Mouse (Mus musculus): ENCODE results near the gene Hoxd12. TPM values are rescaled to one million over a fixed set of nuclear protein-coding genes. Genes with fewer than 3 reads are reported as not detected.

Hoxd12 gene
- polyA plus RNA-seq, 1 experiment = not detected

DNA sequence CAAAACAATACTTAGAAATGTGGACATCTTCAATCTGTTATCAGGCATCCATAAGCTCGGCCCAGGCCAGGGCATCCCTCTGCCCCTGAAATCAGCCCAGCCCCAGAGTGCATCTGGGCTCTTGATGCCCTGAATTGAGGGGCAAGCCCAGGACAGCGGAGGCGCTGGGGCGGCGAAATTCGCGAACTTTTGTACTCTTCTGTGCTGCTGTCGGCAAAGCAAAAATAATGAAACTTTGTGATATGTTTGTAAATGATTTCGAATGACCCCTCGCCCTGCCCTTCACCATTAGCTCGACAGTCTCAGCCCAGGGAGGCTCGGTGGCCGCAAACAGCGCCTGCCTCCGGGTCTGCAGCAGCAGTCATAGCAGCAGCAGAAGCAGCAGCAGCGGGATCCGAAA, 50.4 kb downstream of the Hoxd12 start:
- WGBS = 77% methylated on average over 17 of the region's 17 CpGs
- Histone ChIP-seq H3K36me3 (ENCODE audit: control insufficient read depth, insufficient read depth, low read length) (no peaks in the 10 kb centered on the region), H3K27ac (ENCODE audit: insufficient read depth, low read length) (no peak overlapping the region), H3K4me1 (ENCODE audit: control insufficient read depth, insufficient read depth, insufficient read length) (no peaks in the 10 kb centered on the region), H3K27me3 (ENCODE audit: control insufficient read depth, insufficient read depth, low read length) (peaks cover 12% of the 10 kb centered on the region; the same call in 1 of the 2 replicates), H3K4me3 (ENCODE audit: extremely low read depth, insufficient read depth, insufficient read length) (no peak overlapping the region)
- DNase-seq (ENCODE audit: low read depth in 1 of 2, low spot score in 2 of 2) = no peak
- TF ChIP-seq CTCF (IDR thresholded peaks at IDR 0.05; ENCODE audit: extremely low read depth, insufficient read depth, insufficient read length, insufficient replicate concordance) (no peak), POLR2A (IDR thresholded peaks at IDR 0.05; ENCODE audit: low read depth, low read length) (no peak)

DNA sequence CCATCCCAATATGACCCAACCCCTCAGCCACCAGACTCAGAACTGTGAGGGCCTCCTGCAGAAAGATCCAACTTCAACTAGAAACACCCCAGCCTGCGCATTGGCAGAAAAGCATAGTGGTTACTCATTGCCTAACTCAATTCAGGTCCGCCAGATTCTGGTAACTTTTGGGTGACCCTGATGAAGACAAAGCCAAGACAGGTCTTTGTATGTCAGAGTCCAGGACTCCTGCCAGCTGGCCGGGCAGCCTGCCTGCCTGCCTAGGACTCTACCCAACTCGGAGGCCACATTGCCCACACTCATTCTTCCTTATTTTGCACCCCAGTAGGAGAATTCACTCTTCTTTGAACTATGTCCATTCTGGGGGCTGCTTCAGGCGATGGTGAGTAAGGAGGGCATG, 51.7 kb downstream of the Hoxd12 start, which contains the start of gene Gm28230:
Gene Gm28230 (plus strand): TSS at position 178 of the 400 bp plus-strand sequence.
- Histone ChIP-seq H3K4me3 (ENCODE audit: extremely low read depth, insufficient read depth, insufficient read length) (no peak within 1 kb of the TSS), H3K36me3 (ENCODE audit: control insufficient read depth, insufficient read depth, low read length) (no peaks in the 10 kb centered on the region), H3K4me1 (ENCODE audit: control insufficient read depth, insufficient read depth, insufficient read length) (no peaks in the 10 kb centered on the region), H3K27me3 (ENCODE audit: control insufficient read depth, insufficient read depth, low read length) (peaks cover 16% of the 10 kb centered on the region; the same call in 1 of the 2 replicates), H3K27ac (ENCODE audit: insufficient read depth, low read length) (no peak within 1 kb of the TSS)
- TF ChIP-seq CTCF (IDR thresholded peaks at IDR 0.05; ENCODE audit: extremely low read depth, insufficient read depth, insufficient read length, insufficient replicate concordance) (no peak), POLR2A (IDR thresholded peaks at IDR 0.05; ENCODE audit: low read depth, low read length) (no peak)
- DNase-seq (ENCODE audit: low read depth in 1 of 2, low spot score in 2 of 2) = no peak
- 66% methylated on average over 5 of the region's 5 CpGs for WGBS

DNA sequence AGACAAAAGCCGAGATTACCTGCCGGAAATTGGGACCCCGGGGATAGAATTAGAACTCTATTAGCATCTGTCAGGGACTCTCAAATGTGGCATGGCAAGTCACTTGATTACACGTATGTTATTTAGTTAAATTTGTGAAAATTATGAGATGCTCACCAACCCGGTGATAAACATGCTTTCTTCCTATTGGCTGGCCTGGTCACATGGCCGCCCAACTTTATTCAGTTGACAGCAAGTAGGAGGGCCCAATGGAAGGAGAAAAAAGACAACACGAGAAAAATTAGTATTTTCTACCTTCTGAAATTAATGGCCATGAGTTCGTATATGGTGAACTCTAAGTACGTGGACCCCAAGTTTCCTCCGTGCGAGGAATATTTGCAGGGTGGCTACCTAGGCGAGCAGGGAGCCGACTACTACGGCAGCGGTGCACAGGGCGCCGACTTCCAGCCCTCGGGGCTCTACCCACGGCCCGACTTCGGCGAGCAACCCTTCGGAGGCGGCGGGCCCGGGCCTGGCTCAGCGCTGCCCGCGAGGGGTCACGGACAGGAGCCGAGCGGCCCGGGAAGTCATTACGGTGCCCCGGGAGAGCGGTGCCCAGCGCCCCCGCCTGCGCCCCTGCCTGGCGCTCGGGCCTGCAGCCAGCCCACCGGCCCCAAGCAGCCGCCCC, 52.3 kb downstream of the Hoxd12 start:
- 12% methylated on average over 43 of the region's 43 CpGs for WGBS
- peaks cover 16% of the 10 kb centered on the region; the same call in 1 of the 2 replicates for H3K27me3 ChIP-seq (ENCODE audit: control insufficient read depth, insufficient read depth, low read length)

More for the DNA sequence above, 52.3 kb downstream of the Hoxd12 start:
- Histone ChIP-seq H3K36me3 (ENCODE audit: control insufficient read depth, insufficient read depth, low read length) (no peaks in the 10 kb centered on the region), H3K4me1 (ENCODE audit: control insufficient read depth, insufficient read depth, insufficient read length) (no peaks in the 10 kb centered on the region), H3K27ac (ENCODE audit: insufficient read depth, low read length) (no peak overlapping the region), H3K4me3 (ENCODE audit: extremely low read depth, insufficient read depth, insufficient read length) (no peak overlapping the region)
- TF ChIP-seq POLR2A (IDR thresholded peaks at IDR 0.05; ENCODE audit: low read depth, low read length) (no peak), CTCF (IDR thresholded peaks at IDR 0.05; ENCODE audit: extremely low read depth, insufficient read depth, insufficient read length, insufficient replicate concordance) (no peak)
- no peak for DNase-seq (ENCODE audit: low read depth in 1 of 2, low spot score in 2 of 2)

Other genes starting within 250 kb of the Hoxd12 start
- 2.7 and 3.0 TPM in 2 replicates for gene Lnpk, start 95.6 kb upstream of the Hoxd12 start, polyA plus RNA-seq (2012; rRNA removed)
- gene Evx2, start 15.5 kb upstream of the Hoxd12 start, polyA plus RNA-seq (2012; rRNA removed) = not detected in 2 replicates
- gene Hoxd13, start 6.7 kb upstream of the Hoxd12 start, polyA plus RNA-seq (2012; rRNA removed) = not detected in 2 replicates
- not detected in 2 replicates for gene Hoxd11, start 4.5 kb downstream of the Hoxd12 start, polyA plus RNA-seq (2012; rRNA removed)
- gene Hoxd10, start 16.9 kb downstream of the Hoxd12 start, polyA plus RNA-seq (2012; rRNA removed) = not detected in 2 replicates
- 0.04 and 0.06 TPM in 2 replicates for gene Hoxd9, start 22.7 kb downstream of the Hoxd12 start, polyA plus RNA-seq (2012; rRNA removed)
- gene Hoxd8, start 29.6 kb downstream of the Hoxd12 start, polyA plus RNA-seq (2012; rRNA removed) = 0.32 and 0.41 TPM in 2 replicates
- gene Hoxd3, start 36.9 kb downstream of the Hoxd12 start, polyA plus RNA-seq (2012; rRNA removed) = not detected in 2 replicates
- 0.29 and 0.41 TPM in 2 replicates for gene Hoxd4, start 36.9 kb downstream of the Hoxd12 start, polyA plus RNA-seq (2012; rRNA removed)
- gene Gm28230, start 51.7 kb downstream of the Hoxd12 start, polyA plus RNA-seq (2012; rRNA removed) = 0.02 TPM in 1 of 2 replicates, not detected in the other
- not detected in 2 replicates for gene Hoxd1, start 88.0 kb downstream of the Hoxd12 start, polyA plus RNA-seq (2012; rRNA removed)
- 15.7 and 24.5 TPM in 2 replicates for gene Mtx2, start 150.8 kb downstream of the Hoxd12 start, polyA plus RNA-seq (2012; rRNA removed)